Mouse (Mus musculus): ENCODE results near the gene Tcte1. TPM values are rescaled to one million over a fixed set of nuclear protein-coding genes. Genes with fewer than 3 reads are reported as not detected.

The Tcte1 gene
- polyA plus RNA-seq, 1 experiment from 2014 or later, result 0.70 TPM

DNA sequence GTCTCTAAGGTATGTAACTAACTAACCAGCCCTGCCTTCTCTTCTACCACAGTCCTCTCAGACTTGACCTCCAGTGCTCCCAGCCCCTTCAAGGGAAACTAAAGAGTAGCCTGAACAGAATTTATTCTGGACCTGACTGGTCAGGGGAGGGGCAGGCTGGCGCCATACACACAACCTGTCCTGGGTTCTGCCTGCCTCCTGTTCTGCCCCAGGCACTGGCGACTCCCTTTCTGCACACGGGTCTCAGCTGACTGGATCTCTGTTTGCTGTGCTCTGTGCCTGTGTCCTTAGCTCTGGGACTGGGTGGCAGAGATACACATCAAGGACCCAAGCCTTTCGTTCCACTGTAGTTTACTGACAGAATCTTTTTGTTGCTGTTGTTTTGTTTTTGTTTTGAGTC, 56.3 kb downstream of the Tcte1 start:
- H3K36me3 ChIP-seq (ENCODE audit: insufficient read depth), result no peaks in the 10 kb centered on the region
- no peaks in the 10 kb centered on the region for H3K9me3 ChIP-seq (ENCODE audit: low read depth, low read length)
- no peak overlapping the region for H3K27ac ChIP-seq (ENCODE audit: low read depth)
- no peak for DNase-seq
- WGBS, result 74% methylated on average over 4 of the region's 4 CpGs
- ATAC-seq (ENCODE audit: insufficient read depth), result no peak
- H3K9ac ChIP-seq, result no peak overlapping the region
- H3K4me2 ChIP-seq, result no peak overlapping the region
- H3K27me3 ChIP-seq (ENCODE audit: insufficient read depth, low read length), result no peaks in the 10 kb centered on the region
- peaks cover 14% of the 10 kb centered on the region for H3K4me1 ChIP-seq (ENCODE audit: insufficient read depth)
- H3K4me3 ChIP-seq (ENCODE audit: low read depth, low read length), result no peak overlapping the region
- no peak for TF ChIP-seq CTCF (IDR thresholded peaks at IDR 0.05; ENCODE audit: low read depth)

- TF ChIP-seq CTCF (IDR thresholded peaks at IDR 0.05; ENCODE audit: low read depth), result no peak
- DNase-seq (peak; percentile 61), ATAC-seq (ENCODE audit: insufficient read depth) (peak; percentile 25; the same call in 1 of the 2 replicates)
- Histone ChIP-seq H3K9me3 (ENCODE audit: low read depth, low read length) (no peaks in the 10 kb centered on the region), H3K27me3 (ENCODE audit: insufficient read depth, low read length) (no peaks in the 10 kb centered on the region), H3K4me1 (ENCODE audit: insufficient read depth) (peaks cover 19% of the 10 kb centered on the region), H3K4me2 (peak overlapping the region; percentile 29; the same call in 1 of the 2 replicates), H3K27ac (ENCODE audit: low read depth) (peak overlapping the region; percentile 79), H3K4me3 (ENCODE audit: low read depth, low read length) (no peak overlapping the region), H3K36me3 (ENCODE audit: insufficient read depth) (0 out of 2 replicates have a peak, but pooled peaks cover 2% of the 10 kb centered on the region), H3K9ac (peak overlapping the region; percentile 25; the same call in 1 of the 2 replicates)
- 22% methylated on average over 12 of the region's 12 CpGs for WGBS
Measured at GRCm38 (mm10) chr17:45580958-45581477, 57.8 kb downstream of the Tcte1 start.

GRCm38 (mm10) chr17:45581567-45581983, 58.3 kb downstream of the Tcte1 start:
- H3K9me3 ChIP-seq (ENCODE audit: low read depth, low read length), result no peaks in the 10 kb centered on the region
- H3K36me3 ChIP-seq (ENCODE audit: insufficient read depth), result peaks cover 7% of the 10 kb centered on the region; the same call in 1 of the 2 replicates
- no peak overlapping the region for H3K4me3 ChIP-seq (ENCODE audit: low read depth, low read length)
- H3K9ac ChIP-seq, result no peak overlapping the region
- DNase-seq (peak; percentile 96), ATAC-seq (ENCODE audit: insufficient read depth) (peak; percentile 21; the same call in 1 of the 2 replicates)
- TF ChIP-seq CTCF (IDR thresholded peaks at IDR 0.05; ENCODE audit: low read depth), result peak; percentile 95
- peaks cover 19% of the 10 kb centered on the region for H3K4me1 ChIP-seq (ENCODE audit: insufficient read depth)
- WGBS, result 6% methylated on average over 2 of the region's 2 CpGs
- peak overlapping the region; percentile 29; the same call in 1 of the 2 replicates for H3K4me2 ChIP-seq
- no peaks in the 10 kb centered on the region for H3K27me3 ChIP-seq (ENCODE audit: insufficient read depth, low read length)
- H3K27ac ChIP-seq (ENCODE audit: low read depth), result no peak overlapping the region

GRCm38 (mm10) chr17:45582188-45582587, 59.0 kb downstream of the Tcte1 start:
- H3K4me2 ChIP-seq, result no peak overlapping the region
- no peaks in the 10 kb centered on the region for H3K9me3 ChIP-seq (ENCODE audit: low read depth, low read length)
- 88% methylated on average over 6 of the region's 6 CpGs for WGBS
- no peak overlapping the region for H3K9ac ChIP-seq
- no peak overlapping the region for H3K4me3 ChIP-seq (ENCODE audit: low read depth, low read length)
- no peak overlapping the region for H3K27ac ChIP-seq (ENCODE audit: low read depth)
- peaks cover 19% of the 10 kb centered on the region for H3K4me1 ChIP-seq (ENCODE audit: insufficient read depth)
- DNase-seq (no peak), ATAC-seq (ENCODE audit: insufficient read depth) (no peak)
- no peaks in the 10 kb centered on the region for H3K27me3 ChIP-seq (ENCODE audit: insufficient read depth, low read length)
- peaks cover 13% of the 10 kb centered on the region; the same call in 1 of the 2 replicates for H3K36me3 ChIP-seq (ENCODE audit: insufficient read depth)
- no peak for TF ChIP-seq CTCF (IDR thresholded peaks at IDR 0.05; ENCODE audit: low read depth)

DNA sequence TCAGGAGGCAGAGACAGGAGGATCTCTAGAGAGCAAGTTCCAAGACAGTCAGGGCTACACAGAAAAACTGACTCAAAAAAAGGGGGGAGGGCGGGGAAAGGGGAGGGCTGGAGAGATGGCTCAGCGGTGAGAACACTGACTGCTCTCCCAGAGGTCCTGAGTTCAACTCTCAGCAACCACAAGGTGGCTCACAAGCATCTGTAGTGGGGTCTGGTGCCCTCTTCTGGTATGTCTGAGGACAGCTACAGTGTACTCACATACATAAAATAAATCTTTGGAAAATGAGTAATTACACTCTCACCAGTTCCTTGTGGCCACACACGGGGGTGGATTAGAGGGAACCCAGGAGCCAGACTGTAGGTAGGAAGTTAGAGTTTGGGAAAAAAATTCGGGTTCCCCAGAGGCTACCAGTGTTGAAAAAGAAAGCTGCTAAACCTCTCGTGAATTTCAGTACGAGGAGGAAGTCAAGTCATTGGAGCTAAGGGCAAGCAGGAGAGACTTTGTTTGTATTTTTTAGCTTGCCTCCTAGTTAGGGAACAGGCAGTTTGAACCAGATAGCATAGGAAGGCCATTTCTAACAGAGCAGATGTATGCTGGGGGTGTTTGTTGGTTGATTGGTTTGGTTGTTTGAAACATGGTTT, 59.6 kb downstream of the Tcte1 start:
- H3K4me2 ChIP-seq, result no peak overlapping the region
- TF ChIP-seq CTCF (IDR thresholded peaks at IDR 0.05; ENCODE audit: low read depth), result peak; percentile 62
- no peak overlapping the region for H3K9ac ChIP-seq
- peaks cover 19% of the 10 kb centered on the region for H3K4me1 ChIP-seq (ENCODE audit: insufficient read depth)
- no peak overlapping the region for H3K4me3 ChIP-seq (ENCODE audit: low read depth, low read length)
- H3K27me3 ChIP-seq (ENCODE audit: insufficient read depth, low read length), result no peaks in the 10 kb centered on the region
- 65% methylated on average over 6 of the region's 6 CpGs for WGBS
- DNase-seq (peak; percentile 34), ATAC-seq (ENCODE audit: insufficient read depth) (no peak)
- no peak overlapping the region for H3K27ac ChIP-seq (ENCODE audit: low read depth)
- peaks cover 18% of the 10 kb centered on the region; the same call in 1 of the 2 replicates for H3K36me3 ChIP-seq (ENCODE audit: insufficient read depth)
- H3K9me3 ChIP-seq (ENCODE audit: low read depth, low read length), result no peaks in the 10 kb centered on the region

DNA sequence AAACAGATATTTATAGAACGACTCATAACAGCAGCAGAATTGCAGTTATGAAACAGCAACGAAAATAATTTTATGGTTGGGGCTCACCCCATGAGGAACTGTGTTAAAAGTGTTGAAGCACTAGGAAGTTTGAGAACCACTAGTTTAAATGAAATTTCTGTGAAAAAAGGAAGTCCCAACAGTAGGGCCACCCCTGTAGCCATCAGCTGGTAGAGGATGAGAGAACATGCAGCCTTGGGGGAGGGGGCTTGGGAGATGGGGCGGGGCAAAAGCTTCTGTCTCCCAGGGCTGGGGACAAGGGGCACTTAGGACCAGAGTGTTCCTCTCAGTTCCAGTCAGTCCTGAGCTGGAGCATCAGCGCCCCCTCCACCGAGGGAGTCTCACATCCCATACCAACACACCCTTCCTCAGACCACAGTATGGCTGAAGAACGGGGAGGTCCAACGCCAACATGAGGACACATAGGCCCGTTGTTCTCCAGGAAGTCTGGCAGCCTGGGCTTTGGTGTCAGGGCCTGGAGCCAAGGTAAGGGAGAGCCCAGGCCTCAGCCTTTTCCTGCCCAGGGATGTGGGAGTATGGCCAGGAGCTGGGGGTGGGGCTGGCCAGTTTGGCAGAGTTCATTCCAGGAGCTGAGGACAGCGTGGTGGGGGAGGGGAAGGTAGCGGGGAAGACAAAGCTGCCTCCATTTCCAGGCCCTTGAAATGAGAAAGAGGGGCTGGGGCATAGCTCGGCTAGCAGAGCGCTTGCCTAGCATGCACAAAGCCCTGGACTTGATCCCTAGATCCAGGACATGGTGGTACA, 61.1 kb downstream of the Tcte1 start:
- Histone ChIP-seq H3K36me3 (ENCODE audit: insufficient read depth) (peaks cover 21% of the 10 kb centered on the region), H3K9me3 (ENCODE audit: low read depth, low read length) (no peaks in the 10 kb centered on the region), H3K27me3 (ENCODE audit: insufficient read depth, low read length) (no peaks in the 10 kb centered on the region), H3K27ac (ENCODE audit: low read depth) (peak overlapping the region; percentile 83), H3K4me3 (ENCODE audit: low read depth, low read length) (no peak overlapping the region), H3K4me1 (ENCODE audit: insufficient read depth) (peaks cover 19% of the 10 kb centered on the region), H3K9ac (no peak overlapping the region; the same call in 1 of the 2 replicates), H3K4me2 (peak overlapping the region; percentile 46)
- DNase-seq (peak; percentile 76), ATAC-seq (ENCODE audit: insufficient read depth) (peak; percentile 63)
- no peak for TF ChIP-seq CTCF (IDR thresholded peaks at IDR 0.05; ENCODE audit: low read depth)
- 32% methylated on average over 12 of the region's 12 CpGs for WGBS

All from lung, embryonic 14.5 days (tissue).